Mouse (Mus musculus) hindbrain, embryonic 15.5 days (tissue): ENCODE data around the gene Tfap2e. TPM values are rescaled to one million over a fixed set of nuclear protein-coding genes. Genes with fewer than 3 reads are reported as not detected.

Experiments
- ATAC-seq: fragments of 200-750 bp; cut with Nextera tagmentation; 2 replicates; pipeline ENCODE4 v1.8.0; 2017; ENCODE audit warnings: low read depth, moderate number of reproducible peaks, moderate TSS enrichment; ENCODE audit not compliant: low FRiP score
- H3K27ac ChIP-seq: fragments of 300-500 bp; sonication (generic); replicated peaks from 2 replicates; pipeline ENCODE4 v1.5.1; 2015; ENCODE audit warnings: mild to moderate bottlenecking, inconsistent platforms
- H3K27me3 ChIP-seq: fragments of 300-500 bp; sonication (generic); 2 replicates; pipeline ENCODE4 v1.6.1; 2015; ENCODE audit warnings: control low read depth, inconsistent platforms
- H3K36me3 ChIP-seq: fragments of 300-500 bp; sonication (generic); 2 replicates; pipeline ENCODE4 v1.6.1; 2015; ENCODE audit warnings: control low read depth, inconsistent platforms
- H3K4me1 ChIP-seq: fragments of 300-500 bp; sonication (generic); replicated peaks from 2 replicates; pipeline ENCODE4 v1.6.1; 2015; ENCODE audit warnings: control low read depth, inconsistent platforms
- H3K4me2 ChIP-seq: fragments of 300-500 bp; sonication (generic); 2 replicates; pipeline ENCODE4 v1.6.1; 2015; ENCODE audit warnings: moderate library complexity, mild to moderate bottlenecking, inconsistent platforms
- H3K4me3 ChIP-seq: fragments of 300-500 bp; sonication (generic); 2 replicates; pipeline ENCODE4 v1.5.1; 2015; ENCODE audit warnings: mild to moderate bottlenecking, inconsistent platforms
- H3K9ac ChIP-seq: fragments of 300-500 bp; sonication (generic); 2 replicates; pipeline ENCODE4 v1.6.1; 2015; ENCODE audit warnings: inconsistent platforms
- H3K9me3 ChIP-seq: fragments of 300-500 bp; sonication (generic); 2 replicates; pipeline ENCODE4 v1.6.1; 2016; ENCODE audit warnings: control low read depth, inconsistent platforms
- WGBS: fragments of 180-500 bp; shearing (Covaris S2); methylation state at CpG from one replicate; pipeline ENCODE4 v1.1.7; 2015; 5-methylcytosine and 5-hydroxymethylcytosine counted together
- polyA plus RNA-seq: library from polyadenylated mRNA; unstranded; fragments of >200 nt; fragmentation: Nextera tagmentation; extraction: Ambion mirVana; gene quantifications from 2 replicates; pipeline ENCODE4 v1.2.1, GENCODE M21; 2015

Gene Tfap2e
- polyA plus RNA-seq, 1 experiment from 2014 or later, result 0.32 TPM

- peak overlapping the region; percentile 54 for H3K4me2 ChIP-seq
- peak overlapping the region; percentile 27 for H3K4me3 ChIP-seq
- 2% methylated on average over 42 of the region's 62 CpGs for WGBS
- ATAC-seq, result no peak
- peaks cover 87% of the 10 kb centered on the region for H3K27me3 ChIP-seq
- no peaks in the 10 kb centered on the region for H3K9me3 ChIP-seq
- H3K4me1 ChIP-seq, result peaks cover 14% of the 10 kb centered on the region
- H3K27ac ChIP-seq, result no peak overlapping the region
- H3K9ac ChIP-seq, result no peak overlapping the region
- H3K36me3 ChIP-seq, result no peaks in the 10 kb centered on the region
Observed at GRCm38 (mm10) chr4:126735382-126736000, 549 bp downstream of the Tfap2e start.

- no peak for ATAC-seq
- Histone ChIP-seq H3K9me3 (no peaks in the 10 kb centered on the region), H3K4me1 (peaks cover 14% of the 10 kb centered on the region), H3K27me3 (peaks cover 94% of the 10 kb centered on the region), H3K4me3 (peak overlapping the region; percentile 27), H3K4me2 (peak overlapping the region; percentile 54), H3K9ac (no peak overlapping the region), H3K27ac (no peak overlapping the region), H3K36me3 (no peaks in the 10 kb centered on the region)
- WGBS, result 3% methylated on average over 42 of the region's 51 CpGs
Observed at GRCm38 (mm10) chr4:126734700-126735381, 1.2 kb downstream of the Tfap2e start.

- Histone ChIP-seq H3K4me2 (no peak overlapping the region), H3K9ac (no peak overlapping the region), H3K27me3 (peaks cover 94% of the 10 kb centered on the region), H3K4me1 (peaks cover 14% of the 10 kb centered on the region), H3K9me3 (no peaks in the 10 kb centered on the region), H3K27ac (no peak overlapping the region), H3K36me3 (no peaks in the 10 kb centered on the region), H3K4me3 (no peak overlapping the region)
- ATAC-seq, result no peak
- 5% methylated on average over 16 of the region's 16 CpGs for WGBS
Observed at GRCm38 (mm10) chr4:126734001-126734603, 1.9 kb downstream of the Tfap2e start.

GRCm38 (mm10) chr4:126732531-126733380 is 3.3 kb downstream of the Tfap2e start:
- H3K4me3 ChIP-seq, result no peak overlapping the region

GRCm38 (mm10) chr4:126732111-126732510 is 3.9 kb downstream of the Tfap2e start:
- H3K9ac ChIP-seq, result no peak overlapping the region
- H3K27ac ChIP-seq, result no peak overlapping the region
- no peak overlapping the region for H3K4me3 ChIP-seq
- H3K27me3 ChIP-seq, result peaks cover 78% of the 10 kb centered on the region
- H3K36me3 ChIP-seq, result no peaks in the 10 kb centered on the region
- no peaks in the 10 kb centered on the region for H3K9me3 ChIP-seq
- H3K4me2 ChIP-seq, result peak overlapping the region; percentile 8
- peaks cover 14% of the 10 kb centered on the region for H3K4me1 ChIP-seq
- ATAC-seq, result no peak
- 3% methylated on average over 18 of the region's 18 CpGs for WGBS

More at GRCm38 (mm10) chr4:126732531-126733380, 3.3 kb downstream of the Tfap2e start:
- no peak overlapping the region for H3K27ac ChIP-seq
- peak overlapping the region; percentile 8 for H3K4me2 ChIP-seq
- ATAC-seq, result no peak
- no peaks in the 10 kb centered on the region for H3K9me3 ChIP-seq
- peaks cover 84% of the 10 kb centered on the region for H3K27me3 ChIP-seq
- WGBS, result 4% methylated on average over 26 of the region's 26 CpGs
- H3K36me3 ChIP-seq, result no peaks in the 10 kb centered on the region
- no peak overlapping the region for H3K9ac ChIP-seq
- H3K4me1 ChIP-seq, result peaks cover 14% of the 10 kb centered on the region

GRCm38 (mm10) chr4:126707439-126707826 is 28.6 kb downstream of the Tfap2e start:
- H3K36me3 ChIP-seq, result peaks cover 64% of the 10 kb centered on the region
- no peak overlapping the region for H3K9ac ChIP-seq
- no peak overlapping the region for H3K27ac ChIP-seq
- no peak overlapping the region for H3K4me2 ChIP-seq
- WGBS, result 28% methylated on average over 5 of the region's 5 CpGs
- H3K9me3 ChIP-seq, result no peaks in the 10 kb centered on the region
- no peak overlapping the region for H3K4me3 ChIP-seq
- no peak for ATAC-seq
- no peaks in the 10 kb centered on the region for H3K27me3 ChIP-seq
- H3K4me1 ChIP-seq, result no peaks in the 10 kb centered on the region

GRCm38 (mm10) chr4:126706630-126707438 is 29.2 kb downstream of the Tfap2e start:
- no peak overlapping the region for H3K9ac ChIP-seq
- no peak overlapping the region for H3K27ac ChIP-seq
- 30% methylated on average over 12 of the region's 12 CpGs for WGBS
- H3K4me2 ChIP-seq, result no peak overlapping the region
- no peaks in the 10 kb centered on the region for H3K4me1 ChIP-seq
- no peaks in the 10 kb centered on the region for H3K9me3 ChIP-seq
- peak; percentile 59; the same call in 1 of the 2 replicates for ATAC-seq
- peaks cover 65% of the 10 kb centered on the region for H3K36me3 ChIP-seq
- H3K4me3 ChIP-seq, result no peak overlapping the region
- no peaks in the 10 kb centered on the region for H3K27me3 ChIP-seq

- no peak for ATAC-seq
- H3K9me3 ChIP-seq, result no peaks in the 10 kb centered on the region
Observed at GRCm38 (mm10) chr4:126696908-126697307, 39.1 kb downstream of the Tfap2e start.

GRCm38 (mm10) chr4:126693021-126693420 is 43.0 kb downstream of the Tfap2e start:
- no peak overlapping the region for H3K9ac ChIP-seq
- no peak overlapping the region for H3K4me3 ChIP-seq
- no peaks in the 10 kb centered on the region for H3K27me3 ChIP-seq
- WGBS, result 85% methylated on average over 5 of the region's 5 CpGs
- H3K9me3 ChIP-seq, result no peaks in the 10 kb centered on the region
- H3K4me1 ChIP-seq, result no peaks in the 10 kb centered on the region
- H3K4me2 ChIP-seq, result no peak overlapping the region
- peaks cover 19% of the 10 kb centered on the region for H3K36me3 ChIP-seq
- no peak for ATAC-seq
- H3K27ac ChIP-seq, result no peak overlapping the region

More at GRCm38 (mm10) chr4:126696908-126697307, 39.1 kb downstream of the Tfap2e start:
- Histone ChIP-seq H3K4me2 (no peak overlapping the region), H3K4me1 (no peaks in the 10 kb centered on the region), H3K36me3 (peaks cover 10% of the 10 kb centered on the region), H3K4me3 (no peak overlapping the region), H3K9ac (no peak overlapping the region), H3K27me3 (no peaks in the 10 kb centered on the region), H3K27ac (no peak overlapping the region)
- WGBS, result 90% methylated on average over 4 of the region's 4 CpGs

- Histone ChIP-seq H3K36me3 (peaks cover 42% of the 10 kb centered on the region), H3K9me3 (no peaks in the 10 kb centered on the region), H3K27me3 (no peaks in the 10 kb centered on the region), H3K27ac (no peak overlapping the region), H3K4me1 (no peaks in the 10 kb centered on the region), H3K4me3 (no peak overlapping the region), H3K9ac (no peak overlapping the region), H3K4me2 (no peak overlapping the region)
- 92% methylated on average over 2 of the region's 2 CpGs for WGBS
- no peak for ATAC-seq
Observed at GRCm38 (mm10) chr4:126689457-126689856, 46.6 kb downstream of the Tfap2e start.

- 54% methylated on average over 3 of the region's 3 CpGs for WGBS
- Histone ChIP-seq H3K27ac (no peak overlapping the region), H3K4me1 (peaks cover 32% of the 10 kb centered on the region), H3K4me2 (no peak overlapping the region), H3K27me3 (no peaks in the 10 kb centered on the region), H3K9me3 (no peaks in the 10 kb centered on the region), H3K4me3 (no peak overlapping the region), H3K36me3 (peaks cover 31% of the 10 kb centered on the region), H3K9ac (no peak overlapping the region)
- no peak for ATAC-seq
Observed at GRCm38 (mm10) chr4:126683084-126683483, 53.0 kb downstream of the Tfap2e start.
